Mouse (Mus musculus) embryonic fibroblast, embryonic 13.5 days (primary cell): ENCODE measurements around the gene Bcor. TPM values are rescaled to one million over a fixed set of nuclear protein-coding genes. Genes with fewer than 3 reads are reported as not detected.
A peak's percentile ranks its signal among the peaks of the same experiment; 100 is the strongest.

Experiments
- H3K27ac ChIP-seq: 2 replicates; pipeline ENCODE4 v1.5.1; 2012; ENCODE audit warnings: low read length, control low read depth, inconsistent platforms; ENCODE audit not compliant: insufficient read depth
- H3K4me1 ChIP-seq: 2 replicates; pipeline ENCODE4 v1.6.1; 2011; ENCODE audit warnings: low read length; ENCODE audit not compliant: control insufficient read depth, insufficient read depth
- H3K4me3 ChIP-seq: 2 replicates; pipeline ENCODE4 v1.5.1; 2011; ENCODE audit warnings: mild to moderate bottlenecking, control low read depth, low read length; ENCODE audit not compliant: insufficient read depth
- CTCF ChIP-seq: IDR thresholded peaks from 2 replicates; pipeline ENCODE4 v1.5.1; 2011; ENCODE audit warnings: mild to moderate bottlenecking, control low read depth, low read length, moderate library complexity, borderline replicate concordance; ENCODE audit not compliant: insufficient read depth
- POLR2A ChIP-seq: IDR thresholded peaks from 2 replicates; pipeline ENCODE4 v1.6.1; 2011; ENCODE audit warnings: low read depth, mild to moderate bottlenecking, control low read depth, low read length, moderate library complexity
- polyA plus RNA-seq: library from polyadenylated mRNA; stranded (reverse); fragments of >200 nt; gene quantifications from 2 replicates; pipeline ENCODE4 v1.2.4, GENCODE M21; 2011; ENCODE audit warnings: low read depth; ENCODE audit not compliant: missing spikeins, insufficient read length

The Bcor gene
- polyA plus RNA-seq, 1 experiment = 21.9 TPM

- TF ChIP-seq CTCF = no peak
- TF ChIP-seq POLR2A = no peak
- Histone ChIP-seq H3K4me1 (peaks cover 3% of the 10 kb centered on the region), H3K27ac (no peak overlapping the region), H3K4me3 (no peak overlapping the region)
Measured at GRCm38 (mm10) chrX:12081741-12082155, 78.4 kb downstream of the Bcor start.

GRCm38 (mm10) chrX:12080904-12081740 is 79.0 kb downstream of the Bcor start:
- Histone ChIP-seq H3K4me1 (peaks cover 3% of the 10 kb centered on the region), H3K27ac (no peak overlapping the region), H3K4me3 (peak overlapping the region; percentile 35)
- no peak for TF ChIP-seq POLR2A
- no peak for TF ChIP-seq CTCF

GRCm38 (mm10) chrX:12080095-12080903 is 79.9 kb downstream of the Bcor start:
- peak overlapping the region; percentile 91 for H3K4me3 ChIP-seq
- peak overlapping the region; percentile 51 for H3K27ac ChIP-seq
- H3K4me1 ChIP-seq = peaks cover 3% of the 10 kb centered on the region
- TF ChIP-seq CTCF = no peak
- TF ChIP-seq POLR2A = peak; percentile 93

- TF ChIP-seq CTCF (no peak), POLR2A (no peak)
- Histone ChIP-seq H3K4me1 (peaks cover 3% of the 10 kb centered on the region), H3K4me3 (peak overlapping the region; percentile 91), H3K27ac (no peak overlapping the region)
Measured at GRCm38 (mm10) chrX:12079309-12080094, 80.7 kb downstream of the Bcor start.

GRCm38 (mm10) chrX:12079059-12079308 is 81.2 kb downstream of the Bcor start:
- Histone ChIP-seq H3K27ac (no peak overlapping the region), H3K4me3 (peak overlapping the region; percentile 91), H3K4me1 (peaks cover 3% of the 10 kb centered on the region)
- TF ChIP-seq CTCF (no peak), POLR2A (peak; percentile 35; the same call in 1 of the 2 replicates)

- TF ChIP-seq POLR2A = no peak
- no peak for TF ChIP-seq CTCF
- peak overlapping the region; percentile 91 for H3K4me3 ChIP-seq
- H3K27ac ChIP-seq = no peak overlapping the region
- peaks cover under 1% of the 10 kb centered on the region for H3K4me1 ChIP-seq
Measured at GRCm38 (mm10) chrX:12078195-12079058, 81.7 kb downstream of the Bcor start.

GRCm38 (mm10) chrX:12077601-12077980 is 82.6 kb downstream of the Bcor start:
- peak overlapping the region; percentile 91 for H3K4me3 ChIP-seq
- H3K27ac ChIP-seq = no peak overlapping the region
- TF ChIP-seq CTCF (no peak), POLR2A (no peak)
- H3K4me1 ChIP-seq = no peaks in the 10 kb centered on the region

GRCm38 (mm10) chrX:12076763-12077600 is 83.2 kb downstream of the Bcor start:
- TF ChIP-seq POLR2A (0 out of 2 replicates have a peak, but pooled peaks have one; percentile 27), CTCF (no peak)
- 0 out of 2 replicates have a peak, but pooled peaks cover 2% of the 10 kb centered on the region for H3K4me1 ChIP-seq
- H3K4me3 ChIP-seq = peak overlapping the region; percentile 91
- no peak overlapping the region for H3K27ac ChIP-seq
